ENCODE assay signal across 22 mouse cellular contexts in genomic region chr16:8717744-8718143, GRCm38 (mm10). TPM values are rescaled to one million over a fixed set of nuclear protein-coding genes. Genes with fewer than 3 reads are reported as not detected.
A peak's percentile ranks its signal among the peaks of the same experiment; 100 is the strongest.
DNase-seq lines count a peak whose midpoint lies in the region; ATAC-seq lines count a peak whose summit lies in the region.
"Had no signal": no experiment of that assay in that cellular context is flagged by ENCODE, and none has a peak within 500 bp of the region (broad histone marks: within the 10 kb centered on the region; RNA-seq: fewer than 3 reads in every experiment).

No protein-coding gene starts in this region.

- no peak for ATAC-seq in embryonic facial prominence, embryonic 14.5 days (ENCODE audit: low read depth)
- no peak for ATAC-seq in cerebellum, adult (ENCODE audit: insufficient number of reproducible peaks, low FRiP score, low TSS enrichment)
- ATAC-seq: forebrain, postnatal 0 days; midbrain, embryonic 13.5 days had no signal

- no peaks in the 10 kb centered on the region for H3K9me3 ChIP-seq in embryonic facial prominence, embryonic 14.5 days (ENCODE audit: control insufficient read depth, low read length)
- H3K9me3 ChIP-seq: heart, embryonic 13.5 days; midbrain, embryonic 13.5 days; stomach, embryonic 15.5 days had no signal

- H3K4me2 ChIP-seq in embryonic facial prominence, embryonic 14.5 days (ENCODE audit: low read depth, low read length) = no peak overlapping the region
- H3K4me2 ChIP-seq: heart, embryonic 13.5 days; hindbrain, embryonic 14.5 days; midbrain, embryonic 13.5 days; stomach, embryonic 15.5 days had no signal

- DNase-seq in embryo, embryonic 10 days (ENCODE audit: low spot score) = peak; percentile 28
- DNase-seq in embryo, embryonic 9.5 days (ENCODE audit: extremely low spot score) = no peak
- peak; percentile 29 for DNase-seq in thymus, postnatal 0 days (ENCODE audit: low spot score)
- DNase-seq in thymus, adult 18-20 months = no peak
- DNase-seq in embryonic facial prominence, embryonic 14.5 days (ENCODE audit: low spot score) = peak; percentile 19
- no peak for DNase-seq in left cerebral cortex, adult 18-20 months (ENCODE audit: low spot score in 2 of 2)
- DNase-seq in gastrocnemius, postnatal 10 days = no peak
- DNase-seq: cerebellum, postnatal 36 days; forebrain, postnatal 0 days; gastrocnemius, postnatal 36 days; kidney, adult 2 months; thymus, postnatal 36 days had no signal

- H3K27me3 ChIP-seq in embryonic facial prominence, embryonic 14.5 days (replicated peaks; ENCODE audit: control insufficient read depth, insufficient read depth, low read length) = no peaks in the 10 kb centered on the region
- H3K27me3 ChIP-seq: heart, embryonic 13.5 days; midbrain, embryonic 13.5 days; stomach, embryonic 15.5 days had no signal

- H3K4me1 ChIP-seq in embryonic facial prominence, embryonic 14.5 days (ENCODE audit: control insufficient read depth, insufficient read depth, low read length) = 0 out of 2 replicates have a peak, but pooled peaks cover 3% of the 10 kb centered on the region

- H3K9ac ChIP-seq in embryonic facial prominence, embryonic 14.5 days (ENCODE audit: low read depth, low read length) = no peak overlapping the region
- H3K9ac ChIP-seq: forebrain, postnatal 0 days; heart, embryonic 13.5 days; hindbrain, embryonic 14.5 days; midbrain, embryonic 13.5 days; stomach, embryonic 15.5 days had no signal

- WGBS in embryonic facial prominence, embryonic 14.5 days = 88% methylated on average over 10 of the region's 10 CpGs

- no peak overlapping the region for H3K27ac ChIP-seq in embryonic facial prominence, embryonic 14.5 days (replicated peaks; ENCODE audit: low read depth, low read length)
- H3K27ac ChIP-seq: heart, embryonic 13.5 days; hindbrain, embryonic 14.5 days; midbrain, embryonic 13.5 days; stomach, embryonic 15.5 days had no signal

- peaks cover 30% of the 10 kb centered on the region for H3K36me3 ChIP-seq in embryonic facial prominence, embryonic 14.5 days (ENCODE audit: control insufficient read depth, insufficient read depth, low read length)

- no peak overlapping the region for H3K4me3 ChIP-seq in embryonic facial prominence, embryonic 14.5 days (ENCODE audit: low read depth, low read length)
- H3K4me3 ChIP-seq: erythroblast, embryonic 14.5 days; heart, embryonic 13.5 days; midbrain, embryonic 13.5 days; stomach, embryonic 15.5 days had no signal

RNA-seq across cellular contexts. Expression of gene Gm5767, which starts 37.2 kb away (rescaled TPM):
- polyA plus RNA-seq in thymus, postnatal 0 days (2015; fragmentation: Nextera tagmentation; extraction: Ambion mirVana) = not detected in 2 replicates
- not detected in 2 replicates for polyA plus RNA-seq in embryonic facial prominence, embryonic 14.5 days (2014; fragmentation: Nextera tagmentation; extraction: Ambion mirVana)
- not detected for total RNA-seq in left cerebral cortex, adult 18-20 months (2021)
- total RNA-seq in gastrocnemius, postnatal 10 days (2021) = not detected
- total RNA-seq: adrenal gland, postnatal 4 days; forebrain, postnatal 0 days; gastrocnemius, postnatal 36 days; layer of hippocampus, adult 18-20 months; liver, adult 2 months had no signal
- polyA plus RNA-seq: C2C12; erythroblast, embryonic 14.5 days; forebrain, postnatal 0 days; heart, embryonic 13.5 days; midbrain, embryonic 13.5 days; stomach, embryonic 15.5 days had no signal

RNA-seq across cellular contexts. Expression of gene Carhsp1, which starts 45.8 kb away (rescaled TPM):
- 34.2 and 37.6 TPM in 2 replicates for polyA plus RNA-seq in thymus, postnatal 0 days (2015; fragmentation: Nextera tagmentation; extraction: Ambion mirVana)
- 29.2 and 32.1 TPM in 2 replicates for polyA plus RNA-seq in embryonic facial prominence, embryonic 14.5 days (2014; fragmentation: Nextera tagmentation; extraction: Ambion mirVana)
- total RNA-seq in left cerebral cortex, adult 18-20 months (2021) = 10 to 100 TPM; 13.0 to 19.1 TPM
- 10 to 100 TPM; 22.3 to 25.9 TPM for total RNA-seq in gastrocnemius, postnatal 10 days (2021)

Comparison
In these comparisons a context has a peak if more than half of its experiments do, and no peak if none do; other contexts are left out.
1. DNase-seq: peak in embryo, embryonic 10 days (single experiment), thymus, postnatal 0 days (single experiment) and embryonic facial prominence, embryonic 14.5 days (single experiment); none in embryo, embryonic 9.5 days (single experiment), thymus, adult 18-20 months (0 of 2), left cerebral cortex, adult 18-20 months (0 of 2) and gastrocnemius, postnatal 10 days (single experiment).